Mouse (Mus musculus) liver, embryonic 11.5 days (tissue): ENCODE data around the gene Zbtb11. TPM values are rescaled to one million over a fixed set of nuclear protein-coding genes. Genes with fewer than 3 reads are reported as not detected.

Experiments used
- ATAC-seq: fragments of 200-750 bp; cut with Nextera tagmentation; replicated peaks from 2 replicates; pipeline ENCODE4 v1.8.0; 2017; ENCODE audit warnings: moderate number of reproducible peaks, mild to moderate bottlenecking, moderate TSS enrichment, moderate library complexity; ENCODE audit not compliant: low FRiP score
- DNase-seq: peaks from one replicate; pipeline ENCODE4 v3.0.0-alpha.2; 2017; ENCODE audit warnings: low spot score
- H3K27ac ChIP-seq: fragments of 300-500 bp; sonication (generic); 2 replicates; pipeline ENCODE4 v1.5.1; 2014; ENCODE audit warnings: mild to moderate bottlenecking, low read depth, low read length, control low read depth
- H3K27me3 ChIP-seq: fragments of 300-500 bp; sonication (generic); replicated peaks from 2 replicates; pipeline ENCODE4 v1.6.1; 2014; ENCODE audit warnings: low read length, mixed read lengths; ENCODE audit not compliant: control insufficient read depth, insufficient read depth
- H3K36me3 ChIP-seq: fragments of 300-500 bp; sonication (generic); 2 replicates; pipeline ENCODE4 v1.6.1; 2014; ENCODE audit warnings: mild to moderate bottlenecking, low read length, moderate library complexity, mixed read lengths; ENCODE audit not compliant: control insufficient read depth, insufficient read depth
- H3K4me1 ChIP-seq: fragments of 300-500 bp; sonication (generic); replicated peaks from 2 replicates; pipeline ENCODE4 v1.6.1; 2014; ENCODE audit warnings: low read length, mixed read lengths; ENCODE audit not compliant: control insufficient read depth, insufficient read depth
- H3K4me2 ChIP-seq: fragments of 300-500 bp; sonication (generic); 2 replicates; pipeline ENCODE4 v1.6.1; 2014; ENCODE audit warnings: mild to moderate bottlenecking, control low read depth, moderate library complexity
- H3K4me3 ChIP-seq: fragments of 300-500 bp; sonication (generic); 2 replicates; pipeline ENCODE4 v1.5.1; 2014; ENCODE audit warnings: low read depth, low read length, control low read depth
- H3K9ac ChIP-seq: fragments of 300-500 bp; sonication (generic); 2 replicates; pipeline ENCODE4 v1.6.1; 2014; ENCODE audit warnings: low read depth, low read length, control low read depth
- H3K9me3 ChIP-seq: fragments of 300-500 bp; sonication (generic); 2 replicates; pipeline ENCODE4 v1.6.1; 2016; ENCODE audit warnings: low read length, inconsistent platforms, mixed read lengths; ENCODE audit not compliant: control insufficient read depth
- WGBS: fragments of 180-500 bp; shearing (Covaris S2); extraction: QIAGEN DNeasy Blood & Tissue Kit; methylation state at CpG from one replicate; pipeline ENCODE4 v1.1.7; 2014; 5-methylcytosine and 5-hydroxymethylcytosine counted together
- polyA plus RNA-seq: library from polyadenylated mRNA; unstranded; fragments of >200 nt; fragmentation: Nextera tagmentation; extraction: Ambion mirVana; gene quantifications from 2 replicates; pipeline ENCODE4 v1.2.1, GENCODE M21; 2014

The Zbtb11 gene
- polyA plus RNA-seq, 1 experiment from 2014 or later, result 21.7 TPM

DNA sequence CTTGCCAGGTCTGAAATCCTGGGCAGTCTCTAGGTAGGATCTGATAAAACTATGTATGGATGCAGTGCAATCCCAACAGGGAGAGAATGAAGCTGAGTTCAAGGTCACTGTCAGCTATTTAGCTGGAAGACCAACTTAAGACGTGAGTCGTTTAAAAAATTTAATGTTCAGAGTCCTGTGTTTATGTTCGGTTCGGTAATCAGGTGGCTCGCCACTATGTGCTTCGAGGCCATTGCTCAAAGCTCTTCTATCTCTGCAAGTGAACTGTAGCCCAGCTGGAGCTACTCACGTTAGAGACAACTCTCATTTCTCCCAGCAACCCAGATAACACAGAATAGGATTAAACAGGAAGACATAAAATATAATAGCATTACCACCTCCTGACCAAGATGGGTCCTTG, 40.4 kb downstream of the Zbtb11 start:
- Histone ChIP-seq H3K36me3 (peaks cover 17% of the 10 kb centered on the region), H3K9me3 (no peaks in the 10 kb centered on the region), H3K27ac (no peak overlapping the region), H3K4me3 (no peak overlapping the region), H3K4me1 (no peaks in the 10 kb centered on the region), H3K27me3 (no peaks in the 10 kb centered on the region), H3K4me2 (no peak overlapping the region), H3K9ac (no peak overlapping the region)
- WGBS, result 83% methylated on average over 7 of the region's 7 CpGs
- ATAC-seq (no peak), DNase-seq (no peak)

DNA sequence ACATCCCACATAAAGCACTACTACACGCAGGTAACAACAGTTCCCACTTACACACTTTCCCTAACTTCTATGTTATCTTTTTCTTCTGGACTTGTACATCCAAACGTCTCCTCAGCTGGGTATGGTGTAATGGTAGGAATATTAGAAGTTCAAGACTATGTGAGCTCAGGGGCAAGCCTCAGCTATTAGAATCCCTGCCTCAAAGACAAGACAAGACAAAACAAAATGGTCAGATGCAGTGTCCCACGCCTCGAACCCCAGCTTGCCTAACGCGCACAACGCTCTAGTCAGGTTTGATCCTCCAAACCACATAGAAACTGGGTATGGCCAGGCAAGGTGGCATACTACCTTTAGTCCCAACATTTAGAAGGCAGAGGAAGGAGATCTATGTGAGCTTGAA, 46.0 kb downstream of the Zbtb11 start:
- no peak for ATAC-seq
- H3K4me3 ChIP-seq, result no peak overlapping the region
- H3K4me2 ChIP-seq, result no peak overlapping the region
- H3K27me3 ChIP-seq, result no peaks in the 10 kb centered on the region
- WGBS, result 96% methylated on average over 7 of the region's 7 CpGs
- H3K36me3 ChIP-seq, result peaks cover 36% of the 10 kb centered on the region
- no peaks in the 10 kb centered on the region for H3K4me1 ChIP-seq
- H3K27ac ChIP-seq, result no peak overlapping the region
- H3K9ac ChIP-seq, result no peak overlapping the region
- DNase-seq, result no peak
- H3K9me3 ChIP-seq, result no peaks in the 10 kb centered on the region

DNA sequence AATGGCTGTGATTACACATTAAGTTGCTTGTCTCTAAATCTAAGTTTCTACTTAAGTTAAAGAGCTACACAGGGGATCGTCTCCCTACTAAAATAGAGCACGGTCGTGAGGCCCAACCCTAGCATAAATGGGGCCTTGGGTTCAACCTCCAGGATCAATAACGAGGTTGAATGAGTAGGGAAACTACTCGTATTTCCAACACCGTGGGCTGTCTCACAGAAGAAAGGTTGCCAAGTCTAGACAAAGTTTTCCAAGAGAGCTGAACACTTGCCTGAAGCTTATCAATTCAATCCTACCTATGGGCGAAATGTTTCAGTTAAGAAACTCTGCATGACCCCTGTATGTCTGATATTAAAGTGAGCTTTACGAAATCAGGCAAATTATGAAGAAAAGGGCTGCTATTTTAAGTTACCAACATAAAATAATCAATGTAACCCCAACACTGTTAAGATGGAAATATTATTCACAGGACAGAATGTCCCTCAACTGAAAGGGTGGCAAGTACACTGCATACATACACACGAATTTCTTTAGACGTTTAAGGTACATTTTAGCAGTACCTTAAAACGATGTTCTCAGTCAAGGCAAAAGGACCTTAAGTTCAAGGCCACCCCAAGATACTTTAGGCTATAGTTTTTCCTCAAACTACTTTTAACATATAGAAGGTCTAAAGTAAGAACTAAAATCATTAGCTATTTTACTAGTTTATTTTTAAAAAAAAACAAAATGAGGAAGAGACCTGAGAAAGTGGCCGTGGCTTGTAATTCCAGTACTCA, 54.4 kb downstream of the Zbtb11 start:
- H3K4me1 ChIP-seq, result peaks cover 20% of the 10 kb centered on the region
- ATAC-seq (no peak), DNase-seq (no peak)
- H3K9ac ChIP-seq, result peak overlapping the region; percentile 96
- H3K27me3 ChIP-seq, result no peaks in the 10 kb centered on the region
- H3K36me3 ChIP-seq, result peaks cover 15% of the 10 kb centered on the region
- H3K4me3 ChIP-seq, result peak overlapping the region; percentile 68
- WGBS, result 36% methylated on average over 12 of the region's 12 CpGs
- H3K9me3 ChIP-seq, result no peaks in the 10 kb centered on the region
- H3K27ac ChIP-seq, result no peak overlapping the region
- H3K4me2 ChIP-seq, result peak overlapping the region; percentile 67

DNA sequence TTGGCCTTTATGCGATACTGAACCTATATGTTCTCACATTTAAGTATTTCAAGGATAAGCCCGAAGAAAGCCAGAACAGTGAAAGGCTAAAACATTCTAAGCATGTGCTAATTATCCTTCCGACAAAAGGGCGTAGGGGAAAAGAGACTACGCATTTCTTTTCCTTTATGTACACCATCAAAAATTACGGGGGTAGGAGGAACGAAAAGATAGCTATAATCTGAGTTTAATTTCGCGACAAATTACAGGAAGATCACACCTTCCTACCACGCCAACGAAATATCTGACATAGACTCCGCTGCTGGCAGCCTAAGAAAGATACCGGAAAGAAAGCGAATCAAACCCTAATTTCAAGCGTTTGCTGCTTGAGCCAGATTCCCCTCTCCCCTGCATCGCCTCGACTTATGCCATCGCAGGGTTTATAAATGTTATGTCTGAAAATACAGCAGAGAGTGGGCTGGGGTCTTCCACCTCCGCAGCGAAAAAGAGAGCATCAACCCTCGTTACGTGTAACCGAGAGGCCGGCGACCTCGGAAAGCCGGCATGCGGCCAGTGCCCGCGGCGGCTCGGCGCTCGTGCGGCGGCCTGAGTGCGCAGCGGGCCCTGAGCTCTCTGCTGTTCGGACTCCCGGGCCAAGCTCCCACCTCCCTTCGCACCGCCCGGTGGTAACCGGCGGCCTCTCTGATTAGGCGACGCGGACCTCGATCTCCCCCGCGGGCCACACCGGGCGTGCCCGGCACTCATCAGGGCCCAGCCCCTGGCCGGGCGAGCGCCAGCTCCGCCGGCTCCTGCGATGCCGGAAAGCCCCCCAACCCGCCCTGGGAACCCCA, 55.3 kb downstream of the Zbtb11 start:
- WGBS, result under 1% methylated on average over 61 of the region's 62 CpGs
- peaks cover 20% of the 10 kb centered on the region for H3K4me1 ChIP-seq
- H3K9me3 ChIP-seq, result no peaks in the 10 kb centered on the region
- H3K27me3 ChIP-seq, result no peaks in the 10 kb centered on the region
- peak; percentile 81 for DNase-seq
- H3K4me3 ChIP-seq, result peak overlapping the region; percentile 68
- peak; percentile 86 for ATAC-seq
- H3K9ac ChIP-seq, result peak overlapping the region; percentile 96
- peak overlapping the region; percentile 67 for H3K4me2 ChIP-seq
- peaks cover 21% of the 10 kb centered on the region for H3K36me3 ChIP-seq
- H3K27ac ChIP-seq, result peak overlapping the region; percentile 80

DNA sequence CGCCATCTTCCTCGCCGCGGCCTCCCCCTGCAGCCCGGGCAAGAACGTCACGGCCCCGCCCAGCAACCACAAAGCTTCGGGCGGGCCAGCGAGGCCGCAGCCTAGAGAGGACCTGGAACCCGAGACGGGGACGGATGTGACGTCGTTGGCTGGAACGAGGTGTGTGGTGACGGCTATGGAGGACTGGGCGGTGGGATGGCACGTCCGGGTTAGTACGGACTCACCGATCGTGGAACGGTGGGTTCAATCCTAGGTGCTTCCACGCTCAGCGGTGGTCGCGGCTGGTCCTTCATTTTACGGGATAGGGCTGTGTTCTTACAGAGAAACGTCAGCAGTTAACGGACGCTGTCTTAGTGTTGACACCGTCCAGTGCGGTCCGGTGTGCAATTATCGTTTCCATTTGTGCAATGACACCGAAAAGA, 56.0 kb downstream of the Zbtb11 start, which contains the start of gene Pcnp:
Gene Pcnp (minus strand): TSS at position 79 of the 422 bp plus-strand sequence.
- ATAC-seq, result peak; percentile 98
- no peaks in the 10 kb centered on the region for H3K27me3 ChIP-seq

DNA sequence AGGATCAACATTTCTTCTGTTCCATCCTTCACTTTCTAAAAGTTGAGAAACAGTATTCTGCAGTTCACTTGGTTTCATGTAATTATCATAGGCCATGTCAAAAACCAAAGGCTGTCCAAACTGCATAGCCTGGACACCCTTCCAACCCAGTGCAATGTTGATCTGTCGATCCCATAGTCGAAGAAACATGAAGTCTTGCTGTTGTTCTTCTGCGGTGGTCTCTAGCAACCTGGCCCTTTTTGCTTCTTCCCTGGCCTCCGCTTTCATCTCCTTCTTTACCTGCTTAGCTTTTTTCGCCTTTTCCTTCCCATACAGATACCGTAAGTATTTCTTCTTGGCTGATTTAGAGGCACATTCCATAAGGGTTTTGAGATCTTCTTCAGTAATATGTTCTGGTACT, 60.9 kb downstream of the Zbtb11 start:
- Histone ChIP-seq H3K4me3 (no peak overlapping the region), H3K27me3 (no peaks in the 10 kb centered on the region), H3K4me1 (peaks cover 18% of the 10 kb centered on the region), H3K9ac (no peak overlapping the region), H3K4me2 (no peak overlapping the region), H3K36me3 (peaks cover 14% of the 10 kb centered on the region; the same call in 1 of the 2 replicates), H3K27ac (no peak overlapping the region), H3K9me3 (no peaks in the 10 kb centered on the region)
- ATAC-seq (no peak), DNase-seq (no peak)
- WGBS, result 92% methylated on average over 6 of the region's 6 CpGs

More for the DNA sequence above, 56.0 kb downstream of the Zbtb11 start, which contains the start of gene Pcnp:
- Histone ChIP-seq H3K27ac (peak within 1 kb of the TSS; percentile 82), H3K4me3 (peak within 1 kb of the TSS; percentile 68), H3K4me1 (peaks cover 20% of the 10 kb centered on the region), H3K36me3 (peaks cover 22% of the 10 kb centered on the region), H3K9me3 (no peaks in the 10 kb centered on the region), H3K9ac (peak within 1 kb of the TSS; percentile 96), H3K4me2 (peak within 1 kb of the TSS; percentile 67)
- DNase-seq, result peak; percentile 96
- under 1% methylated on average over 39 of the region's 39 CpGs for WGBS

DNA sequence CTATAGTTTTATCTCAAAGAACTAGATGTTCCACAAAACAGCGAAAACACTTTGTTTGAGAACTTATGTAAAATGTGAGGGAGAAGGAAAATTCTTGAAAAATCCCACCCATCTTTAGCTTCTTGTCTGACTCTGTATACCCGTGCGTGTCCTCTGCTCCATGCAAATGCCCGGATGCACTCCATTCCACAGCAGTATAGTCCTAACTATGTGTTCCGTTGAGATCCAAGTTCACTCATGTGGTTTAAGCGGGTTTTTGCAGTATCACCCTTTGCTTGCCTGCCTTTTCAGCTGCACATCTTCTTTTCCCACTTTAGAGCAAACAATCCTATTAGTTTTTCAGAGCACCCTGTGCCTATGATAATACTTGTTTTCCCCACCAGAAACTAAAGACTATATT, 62.8 kb downstream of the Zbtb11 start:
- Histone ChIP-seq H3K27me3 (no peaks in the 10 kb centered on the region), H3K4me1 (peaks cover 8% of the 10 kb centered on the region), H3K9ac (peak overlapping the region; percentile 94), H3K4me3 (peak overlapping the region; percentile 96), H3K9me3 (no peaks in the 10 kb centered on the region), H3K27ac (no peak overlapping the region), H3K4me2 (peak overlapping the region; percentile 92), H3K36me3 (peaks cover 14% of the 10 kb centered on the region; the same call in 1 of the 2 replicates)
- no peak for DNase-seq
- WGBS, result 38% methylated on average over 6 of the region's 6 CpGs
- no peak for ATAC-seq

DNA sequence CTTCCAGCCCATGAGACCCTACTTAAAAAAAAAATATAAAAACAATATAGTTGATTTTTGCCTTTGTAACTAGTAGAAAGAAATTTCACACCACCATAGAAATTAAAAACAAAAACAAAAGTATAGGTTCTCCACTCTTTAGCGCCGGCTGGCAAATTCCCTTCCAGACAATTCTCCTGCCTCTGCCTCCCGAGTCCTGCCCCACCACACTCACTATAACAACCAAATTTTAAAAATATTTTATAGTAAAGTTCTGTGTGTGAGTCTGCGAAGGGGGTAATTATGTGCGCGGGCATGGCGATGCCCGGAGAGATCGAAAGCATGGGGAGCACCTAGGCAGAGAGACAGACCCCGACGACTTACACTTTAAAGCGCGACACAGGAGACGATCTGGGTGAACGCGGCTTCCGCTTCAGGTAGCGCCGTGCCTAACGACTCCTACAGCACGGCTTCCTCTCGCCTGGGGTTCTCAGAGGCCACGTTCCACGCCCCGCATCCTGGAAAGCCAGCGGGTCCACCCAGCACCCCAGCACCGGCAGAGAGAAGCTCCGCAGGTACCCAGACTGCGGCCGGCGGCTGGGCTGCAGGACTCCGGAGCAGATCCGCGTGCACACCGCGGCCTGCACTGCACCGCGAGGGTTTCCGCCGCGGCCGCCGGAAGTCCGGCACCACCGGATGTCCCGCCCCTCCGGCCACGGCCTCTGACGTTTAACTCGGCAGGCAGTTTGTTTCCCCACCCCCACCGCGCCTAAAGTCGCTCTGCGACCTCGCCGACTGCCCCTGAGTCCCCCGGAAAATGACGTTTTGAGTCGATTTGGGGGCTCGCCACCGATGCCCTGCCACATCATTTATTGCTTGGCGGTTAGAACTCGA, 63.7 kb downstream of the Zbtb11 start, which contains the start of gene Trmt10c:
Gene Trmt10c (minus strand): TSS at position 682 of the 873 bp plus-strand sequence.
- peak within 1 kb of the TSS; percentile 94 for H3K9ac ChIP-seq
- no peaks in the 10 kb centered on the region for H3K27me3 ChIP-seq
- peaks cover 14% of the 10 kb centered on the region; the same call in 1 of the 2 replicates for H3K36me3 ChIP-seq
- peak within 1 kb of the TSS; percentile 93 for H3K27ac ChIP-seq
- WGBS, result under 1% methylated on average over 63 of the region's 63 CpGs
- DNase-seq (peak; percentile 97), ATAC-seq (peak; percentile 99)
- peak within 1 kb of the TSS; percentile 92 for H3K4me2 ChIP-seq
- H3K4me3 ChIP-seq, result peak within 1 kb of the TSS; percentile 96
- peaks cover 7% of the 10 kb centered on the region; the same call in 1 of the 2 replicates for H3K4me1 ChIP-seq
- H3K9me3 ChIP-seq, result no peaks in the 10 kb centered on the region
